Mouse (Mus musculus): ENCODE results near the gene Rac1. TPM values are rescaled to one million over a fixed set of nuclear protein-coding genes. Genes with fewer than 3 reads are reported as not detected.

Rac1 gene
- total RNA-seq, 2 experiments from 2014 or later = 444 to 449 TPM

DNA sequence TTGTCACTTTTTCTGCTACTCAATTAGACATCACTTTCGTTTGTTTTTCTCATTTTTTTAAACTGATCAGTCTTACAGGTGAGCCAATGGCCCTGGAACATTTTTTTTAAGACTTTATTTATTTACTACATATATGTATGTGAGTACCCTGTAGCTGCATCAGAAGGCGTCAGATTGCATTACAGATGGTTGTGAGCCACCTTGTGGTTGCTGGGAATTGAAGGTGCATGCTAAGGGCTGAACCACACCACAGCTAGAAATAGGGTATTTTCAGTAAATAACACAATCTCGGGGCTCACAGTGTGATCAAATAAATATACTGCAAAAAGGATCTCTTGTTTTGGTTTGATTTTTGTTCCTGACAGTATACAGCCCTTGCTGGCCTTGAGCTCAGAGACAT, 30.4 kb downstream of the Rac1 start:
- DNase-seq (ENCODE audit: low spot score in 2 of 2) = no peak

DNA sequence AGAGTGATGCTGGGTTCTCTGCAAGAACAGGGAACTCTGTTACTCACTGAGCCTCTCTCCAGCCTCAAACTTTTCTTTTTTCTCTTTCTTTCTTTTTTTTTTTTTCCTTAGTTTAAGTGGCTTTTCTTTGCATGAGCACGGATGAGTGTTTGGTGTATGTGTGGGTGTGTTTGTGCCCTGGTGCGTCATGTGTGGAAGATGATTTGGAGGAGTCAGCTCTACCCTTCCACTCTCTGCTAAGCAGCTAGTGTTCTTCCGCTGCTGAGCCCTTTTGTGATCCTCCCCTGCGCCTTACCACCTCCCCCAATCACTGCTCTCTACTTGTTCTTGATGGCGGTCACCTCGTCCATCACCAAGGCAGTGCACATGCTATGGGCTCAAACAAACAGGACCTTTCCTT, 32.1 kb downstream of the Rac1 start:
- DNase-seq (ENCODE audit: low spot score in 2 of 2) = no peak

DNA sequence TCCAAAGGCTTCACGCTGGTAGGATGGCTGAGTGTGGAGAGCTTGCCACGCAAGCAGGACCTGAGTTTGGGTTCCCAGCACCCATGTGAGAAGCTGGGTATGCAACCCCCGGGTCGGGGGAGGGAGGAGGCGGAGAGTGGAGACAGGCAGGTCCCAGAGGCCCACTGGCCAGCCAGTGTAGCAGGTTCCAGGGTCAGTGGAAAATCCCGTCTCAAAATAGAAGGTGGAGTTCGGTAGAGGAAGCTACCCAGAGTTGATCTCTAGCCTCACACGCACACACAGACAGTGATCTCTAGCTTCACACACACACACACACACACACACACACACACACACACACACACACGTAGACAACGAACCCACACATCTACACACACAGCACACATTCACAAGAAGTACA, 34.7 kb downstream of the Rac1 start:
- no peak for DNase-seq (ENCODE audit: low spot score in 2 of 2)

DNA sequence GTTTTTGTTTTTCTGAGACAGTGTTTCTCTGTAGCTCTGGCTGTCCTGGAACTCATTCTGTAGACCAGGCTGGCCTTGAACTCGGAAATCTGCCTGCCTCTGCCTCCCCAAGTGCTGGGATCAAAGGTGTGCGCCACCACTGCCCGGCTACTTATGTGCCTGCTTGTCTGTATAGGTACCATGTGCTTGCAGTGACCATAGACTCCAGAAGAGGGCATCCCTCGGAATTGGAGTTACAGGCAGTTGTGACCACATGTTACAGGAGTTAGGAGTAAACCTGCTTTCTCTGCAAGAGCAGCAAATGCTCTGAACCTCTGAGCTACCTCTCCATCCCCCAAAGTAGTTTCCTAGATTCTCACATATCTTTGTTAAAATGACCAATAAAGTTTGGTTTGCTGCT, 36.1 kb downstream of the Rac1 start:
- DNase-seq (ENCODE audit: low spot score in 2 of 2) = no peak

DNA sequence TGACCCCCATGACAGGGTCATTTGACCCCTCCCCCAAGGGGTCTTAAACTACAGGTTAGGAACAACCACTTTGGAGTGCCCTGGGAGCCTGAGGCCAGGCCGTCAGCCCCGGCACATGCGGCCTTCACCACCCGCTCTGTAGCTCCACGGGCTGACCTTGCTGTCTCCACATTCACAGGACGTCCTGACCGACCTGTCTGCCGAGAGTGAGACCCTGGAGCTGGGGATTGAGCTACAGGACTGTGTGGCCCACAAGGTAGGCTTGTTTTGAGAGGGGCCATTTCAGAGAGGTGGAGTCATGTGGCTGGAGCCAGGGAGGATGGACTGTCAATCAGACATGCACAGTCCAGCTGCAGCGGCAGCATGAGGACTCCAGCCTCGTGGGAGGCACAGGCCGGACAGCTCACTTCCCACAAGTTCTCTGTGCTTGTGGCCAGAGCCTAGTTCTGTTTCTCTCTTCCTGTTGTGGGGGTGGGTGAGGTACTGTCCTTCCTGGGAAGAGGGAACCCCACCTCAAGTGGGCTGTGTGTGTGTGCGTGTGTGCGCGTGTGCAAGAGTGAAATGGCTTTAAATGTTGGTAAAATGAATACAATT, 38.0 kb downstream of the Rac1 start:
- DNase-seq (ENCODE audit: low spot score in 2 of 2) = no peak

DNA sequence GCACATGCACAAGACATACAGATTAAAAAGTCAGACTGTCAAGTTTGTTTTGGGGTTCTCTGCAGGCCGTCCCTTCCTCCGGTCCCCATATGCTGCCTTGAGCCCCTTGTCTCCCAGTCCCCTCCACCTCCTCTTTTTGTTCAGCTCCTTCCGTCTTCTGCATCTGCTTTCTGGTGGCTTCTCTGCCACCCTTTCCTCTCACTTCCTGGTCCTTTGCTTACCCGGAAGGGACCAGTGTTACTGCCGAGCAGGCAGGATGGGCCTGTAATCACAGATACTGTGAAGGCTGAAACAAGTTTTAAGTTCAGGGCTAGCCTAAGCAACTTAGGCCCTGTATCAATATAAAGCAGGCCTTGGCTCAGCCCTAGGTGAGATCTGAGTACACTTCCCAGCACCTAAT, 39.8 kb downstream of the Rac1 start:
- DNase-seq (ENCODE audit: low spot score in 2 of 2) = no peak

DNA sequence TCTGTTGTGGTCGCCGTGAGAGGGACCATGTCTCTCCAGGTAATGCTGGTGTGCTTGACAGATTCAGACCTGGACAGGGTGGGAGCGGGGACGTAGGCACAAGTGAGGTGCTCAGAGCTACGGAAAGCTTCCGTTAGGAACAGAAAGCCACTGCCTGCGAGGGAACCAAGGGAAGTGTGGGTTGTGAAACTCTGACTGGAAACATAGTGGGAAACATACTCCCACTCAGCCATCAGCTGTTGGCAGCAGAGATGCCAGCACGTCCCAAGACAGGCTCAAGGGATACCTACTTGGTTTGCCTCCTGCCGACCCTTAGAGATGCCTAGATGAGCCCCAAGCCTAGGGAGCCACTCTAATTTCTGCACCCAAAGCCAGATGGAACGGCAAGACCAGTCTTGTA, 40.6 kb downstream of the Rac1 start:
- no peak for DNase-seq (ENCODE audit: low spot score in 2 of 2)

DNA sequence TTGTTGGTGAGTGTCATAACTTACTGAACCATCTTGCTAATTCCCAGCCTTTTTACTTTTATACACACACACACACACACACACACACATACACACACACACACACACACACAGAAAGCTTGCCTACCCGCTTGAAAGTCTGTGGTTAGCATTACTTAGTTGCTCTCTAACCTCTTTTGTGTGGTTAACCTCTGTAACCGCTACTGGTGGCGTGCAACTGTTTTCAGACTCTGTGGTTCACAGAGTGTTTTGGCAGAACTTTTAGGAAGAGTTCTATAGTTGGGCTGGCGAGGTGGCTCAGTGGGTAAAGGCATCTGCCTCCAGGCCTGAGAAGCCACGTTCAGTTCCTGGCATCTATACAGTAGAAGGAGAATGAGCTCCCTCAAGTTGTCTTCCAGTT, 42.9 kb downstream of the Rac1 start:
- no peak for DNase-seq (ENCODE audit: low spot score in 2 of 2)

DNA sequence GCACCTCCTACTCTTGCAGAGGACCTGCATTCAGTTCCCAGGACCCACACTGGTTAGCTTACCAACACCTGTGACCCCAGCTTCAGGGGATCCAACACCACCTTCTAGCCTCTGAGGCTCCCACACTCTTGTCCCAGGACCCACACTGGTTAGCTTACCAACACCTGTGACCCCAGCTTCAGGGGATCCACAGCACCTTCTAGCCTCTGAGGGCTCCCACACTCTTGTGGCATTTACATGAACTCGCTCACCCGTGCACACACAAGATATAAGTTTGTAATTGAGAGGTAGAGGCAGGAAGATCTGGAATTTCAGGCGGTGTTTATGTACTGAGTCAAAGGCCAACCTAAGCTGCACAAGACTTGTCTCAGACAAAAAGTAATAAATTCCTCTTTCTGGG, 49.9 kb downstream of the Rac1 start:
- no peak for DNase-seq (ENCODE audit: low spot score in 2 of 2)

DNA sequence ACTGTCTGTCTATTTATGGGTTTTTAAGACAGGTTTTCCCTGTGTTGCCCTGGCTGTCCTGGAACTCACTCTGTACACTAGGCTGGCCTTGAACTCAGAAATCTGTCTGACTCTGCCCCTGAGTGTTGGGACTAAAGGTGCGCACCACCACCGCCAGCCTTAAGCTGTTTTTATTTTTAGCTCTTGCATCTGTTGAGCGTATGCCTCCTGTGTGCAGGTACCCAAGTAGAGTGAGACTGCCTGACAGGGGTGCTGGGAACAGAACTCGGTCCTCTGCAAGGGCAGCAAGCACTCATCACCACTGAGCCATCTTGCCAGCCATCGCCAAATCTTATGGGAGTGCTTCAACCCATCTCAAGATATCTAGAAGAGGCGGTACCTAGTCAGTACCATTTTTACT, 51.8 kb downstream of the Rac1 start:
- peak in 1 of 2 experiments; percentile 1 for DNase-seq (ENCODE audit: low spot score in 2 of 2)

DNA sequence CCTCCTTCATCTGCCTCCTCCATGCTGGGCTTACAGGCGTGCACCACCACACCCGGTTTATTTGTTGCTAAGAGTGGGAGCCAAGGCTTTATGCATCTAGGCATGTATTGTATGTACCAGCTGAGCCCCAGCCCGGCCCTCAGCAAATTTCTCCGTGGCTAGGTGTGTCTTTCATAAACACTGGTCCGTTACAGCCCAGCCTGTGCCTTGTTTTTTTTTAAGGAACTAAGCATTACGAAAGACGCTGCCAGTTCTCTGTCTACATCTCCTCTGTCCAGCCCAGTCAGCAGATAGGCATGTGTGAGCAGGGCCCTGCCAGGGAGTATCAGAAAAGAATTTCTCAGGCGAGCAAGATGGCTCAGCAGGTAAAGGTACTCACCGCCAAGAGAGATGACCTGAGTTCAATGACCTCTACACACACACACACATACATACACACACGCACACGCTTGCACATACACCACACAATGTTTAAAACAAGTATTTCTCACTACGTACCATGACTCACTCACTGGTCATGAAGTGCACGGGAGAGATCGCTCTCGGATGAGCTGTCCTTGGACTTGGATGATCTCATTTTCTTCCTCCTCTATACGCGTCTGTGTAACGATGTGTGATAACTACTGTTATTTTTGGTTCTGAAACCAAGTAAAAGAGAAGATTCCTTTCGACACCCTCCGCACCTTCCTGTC, 52.5 kb downstream of the Rac1 start:
- DNase-seq (ENCODE audit: low spot score in 2 of 2) = no peak

DNA sequence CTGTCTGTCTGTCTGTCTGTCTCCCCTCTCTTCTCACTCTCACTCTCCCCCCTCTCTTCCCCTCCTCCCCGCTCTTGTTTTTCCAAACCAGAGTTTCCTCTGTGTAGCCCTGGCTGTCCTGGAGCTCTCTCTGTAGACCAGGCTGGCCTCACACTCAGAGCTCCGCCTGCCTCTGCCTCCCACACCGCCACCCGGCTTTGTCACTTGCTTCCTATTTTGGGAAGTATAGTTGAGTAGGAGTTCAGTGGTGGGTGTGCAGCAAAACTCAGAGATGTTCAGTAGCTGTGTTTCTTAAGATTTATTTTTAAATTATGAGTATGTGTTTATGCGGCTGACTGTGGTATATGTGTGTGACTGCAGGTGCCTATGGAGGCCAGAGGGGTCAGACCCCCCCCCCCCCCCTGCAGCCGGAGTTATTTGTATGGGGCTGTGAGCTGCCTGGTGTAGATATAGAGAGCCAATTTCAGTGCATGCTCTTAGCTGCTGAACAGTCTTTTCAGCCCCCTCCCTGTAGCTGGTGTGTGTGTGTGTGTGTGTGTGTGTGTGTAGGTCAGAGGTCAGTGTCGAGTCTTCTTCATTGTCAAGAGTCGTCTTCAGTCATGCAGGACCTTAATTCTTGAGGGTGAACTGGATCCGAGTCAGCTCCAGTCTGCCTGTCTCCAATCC, 55.8 kb downstream of the Rac1 start:
- no peak for DNase-seq (ENCODE audit: low spot score in 2 of 2)

DNA sequence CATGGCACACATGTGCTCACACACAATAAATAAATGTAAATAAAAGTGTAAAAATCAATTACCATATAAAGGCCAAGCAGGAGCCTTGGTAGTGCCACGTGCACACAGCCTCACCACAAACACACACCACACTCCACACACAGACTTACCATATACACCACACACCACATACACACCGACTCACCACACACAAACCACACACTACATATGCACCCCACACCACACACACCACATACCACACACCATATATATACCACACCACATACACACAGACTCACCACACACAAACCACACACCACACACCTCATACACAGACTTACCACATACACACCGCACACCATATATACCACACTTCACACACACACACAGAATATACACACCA, 56.7 kb downstream of the Rac1 start:
- DNase-seq (ENCODE audit: low spot score in 2 of 2) = no peak

DNA sequence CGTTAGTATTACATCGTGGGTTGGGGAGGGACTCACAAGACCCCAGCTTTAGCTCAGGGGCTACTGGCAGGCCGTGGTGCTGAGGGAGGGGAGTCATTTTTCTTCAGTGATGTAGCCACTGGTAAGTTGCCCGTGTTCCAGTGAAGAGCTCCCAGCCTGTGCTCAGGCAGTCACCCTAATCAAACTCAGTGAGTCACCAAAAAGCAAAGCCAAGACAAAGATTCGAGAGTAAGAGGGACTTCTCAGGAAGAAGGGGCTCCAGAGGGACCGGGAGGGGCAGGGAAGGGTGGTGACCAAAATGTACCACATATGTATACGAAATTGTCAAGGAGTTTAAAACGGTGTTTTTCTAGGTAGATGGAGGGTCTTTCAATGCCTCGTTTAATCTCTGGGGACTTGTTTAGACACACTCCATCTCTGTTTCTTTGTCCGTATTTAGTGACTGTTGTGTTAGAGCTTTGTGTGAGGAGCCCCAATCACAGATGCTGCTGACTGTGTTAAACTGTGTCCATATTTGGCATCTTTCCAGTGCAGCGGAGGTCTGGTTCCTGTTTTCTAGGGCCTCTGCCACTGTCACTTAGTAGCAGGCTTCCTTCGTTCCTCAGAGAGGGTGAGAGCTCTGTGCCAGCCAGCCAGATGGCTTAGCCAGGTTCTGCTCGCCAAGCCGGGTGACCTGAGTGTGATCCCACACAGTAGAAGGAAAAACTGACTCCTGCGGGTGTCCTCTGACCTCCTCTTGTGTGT, 57.2 kb downstream of the Rac1 start:
- peak; percentile 25 to 38 for DNase-seq (ENCODE audit: low spot score in 2 of 2)

DNA sequence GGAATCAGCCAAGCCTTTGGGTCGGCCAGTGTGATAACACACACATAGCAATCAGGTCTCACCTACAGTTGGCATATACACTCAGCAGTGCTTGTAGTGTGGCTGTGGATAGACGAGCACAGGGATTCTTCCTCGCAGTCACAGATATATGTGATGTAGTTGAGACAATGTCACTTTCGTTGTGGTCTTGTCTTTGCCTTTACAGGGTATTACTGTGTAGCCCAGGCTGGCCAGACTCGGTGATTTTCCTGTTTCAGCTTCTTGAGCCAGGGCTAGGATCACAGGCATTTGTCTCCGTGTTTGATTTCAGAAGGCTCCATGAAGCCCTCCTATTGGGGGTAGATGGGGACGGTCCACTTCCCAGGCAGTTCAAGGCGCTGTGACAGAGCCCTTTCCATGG, 58.2 kb downstream of the Rac1 start:
- no peak for DNase-seq (ENCODE audit: low spot score in 2 of 2)

DNA sequence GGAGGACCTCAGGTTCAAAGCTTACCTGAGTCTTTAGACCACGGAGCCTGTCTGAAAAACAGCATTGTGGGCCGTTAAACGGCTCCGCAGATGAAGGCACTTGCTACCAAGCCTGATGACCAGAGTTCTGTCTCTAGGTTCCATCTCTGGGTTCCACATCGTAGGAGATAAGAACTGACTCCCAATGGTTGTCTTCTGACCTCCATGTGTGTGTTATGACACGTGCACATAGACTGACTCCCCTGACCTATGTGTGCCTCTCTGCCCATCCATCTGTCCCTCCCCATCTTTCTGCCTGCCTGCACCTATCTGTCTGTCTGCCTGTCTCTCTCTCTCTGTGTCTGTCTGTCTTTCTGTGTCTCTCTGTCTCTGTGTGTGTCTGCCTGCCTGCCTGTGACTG, 59.9 kb downstream of the Rac1 start:
- DNase-seq (ENCODE audit: low spot score in 2 of 2) = no peak

DNA sequence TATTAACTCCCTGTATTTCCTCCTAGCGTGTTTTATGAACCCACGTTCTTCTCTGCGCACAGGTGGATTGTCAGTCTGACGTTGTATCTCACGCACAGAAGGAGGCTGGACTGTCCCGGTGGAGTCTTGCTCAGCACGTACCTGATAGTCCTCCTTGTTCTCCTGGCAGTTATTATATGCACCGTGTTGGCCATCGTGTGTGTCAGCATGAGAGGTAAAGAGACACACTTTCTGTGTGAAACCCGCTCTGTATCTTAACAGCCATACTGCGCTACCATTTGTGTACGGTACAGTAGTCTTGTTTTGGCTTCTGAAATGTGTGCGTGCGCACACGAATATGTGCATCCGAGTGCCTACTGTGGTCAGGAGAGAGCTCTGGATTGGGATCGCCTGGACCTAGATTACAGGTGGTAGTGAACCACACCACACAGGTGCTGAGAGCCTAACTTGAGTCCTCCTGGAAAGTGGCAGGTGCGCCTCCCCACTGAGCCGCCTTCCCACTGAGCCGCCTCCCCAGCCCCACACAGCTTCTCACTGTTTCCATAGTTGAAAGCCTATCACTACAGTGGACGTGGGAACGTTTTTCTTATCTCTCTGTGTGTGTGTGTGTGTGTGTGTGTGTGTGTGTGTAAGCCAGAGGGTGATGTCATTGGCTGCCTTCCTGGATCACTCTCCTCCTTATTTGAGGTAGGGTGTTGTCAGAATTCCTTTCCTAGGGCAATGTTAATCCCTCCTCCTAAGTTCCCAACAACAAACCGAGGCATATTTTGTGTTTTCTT, 60.8 kb downstream of the Rac1 start:
- no peak for DNase-seq (ENCODE audit: low spot score in 2 of 2)

DNA sequence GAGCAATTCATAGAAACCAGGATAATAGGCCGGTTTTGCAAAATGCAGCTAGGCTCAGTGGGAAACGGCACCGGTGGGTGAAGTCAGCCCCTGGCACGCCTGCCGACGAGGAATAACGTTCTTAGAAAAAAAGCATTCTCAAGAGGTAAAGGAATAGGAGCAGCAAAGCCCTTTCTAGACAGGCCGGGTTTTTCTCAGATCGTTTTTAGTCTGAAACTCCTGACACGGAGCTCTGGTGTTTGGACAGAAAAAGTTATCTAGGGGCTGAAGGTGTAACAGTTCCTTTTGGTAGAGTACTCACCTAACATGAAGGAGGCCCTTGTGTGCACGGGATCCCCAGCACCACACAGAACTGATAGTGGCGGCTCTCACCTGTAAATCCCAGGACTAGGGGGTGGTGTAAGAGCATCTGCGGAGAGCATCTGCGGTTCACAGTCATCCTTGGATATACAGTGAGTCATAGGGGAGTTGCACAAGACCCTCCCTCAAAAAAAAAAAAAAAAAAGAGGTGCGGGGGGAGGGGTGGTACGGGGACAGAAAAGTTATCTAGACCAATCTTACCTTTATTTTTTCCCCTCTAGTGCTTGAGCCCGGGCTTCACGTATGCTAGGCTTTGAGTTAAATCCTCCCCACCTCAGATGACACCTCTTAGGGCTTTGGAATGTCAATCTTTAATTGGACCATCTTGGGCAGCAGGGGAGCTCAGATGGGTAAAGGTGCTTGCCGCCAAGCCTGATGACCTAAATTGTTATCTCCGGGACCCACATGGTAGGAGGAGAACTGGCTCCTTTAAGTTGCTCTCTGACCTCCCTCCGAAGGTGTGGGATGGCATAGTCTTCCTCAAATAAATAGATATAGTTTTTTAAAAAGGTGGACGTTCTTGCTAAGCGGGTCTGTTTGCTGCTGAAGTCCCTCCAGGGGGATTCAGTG, 62.4 kb downstream of the Rac1 start:
- DNase-seq (ENCODE audit: low spot score in 2 of 2) = no peak

DNA sequence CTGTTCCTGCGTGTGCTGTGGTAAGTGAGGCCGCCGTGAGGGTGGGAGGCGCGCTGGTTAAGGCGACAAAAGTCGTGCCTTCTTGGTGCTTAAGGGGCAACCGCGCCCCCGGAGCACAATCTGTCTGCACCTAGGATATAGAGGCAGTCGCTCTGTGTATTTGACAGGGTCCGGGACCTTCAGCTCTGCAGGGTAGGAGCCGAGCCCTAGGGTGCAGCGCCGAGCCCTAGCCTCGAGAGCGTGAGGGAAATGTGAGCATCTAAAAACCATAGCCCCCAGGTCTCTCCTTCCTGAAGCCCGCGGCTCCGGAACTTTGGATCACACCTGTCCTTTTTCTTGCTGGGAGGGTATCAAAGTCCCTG, 63.1 kb downstream of the Rac1 start:
- DNase-seq (ENCODE audit: low spot score in 2 of 2) = no peak

DNA sequence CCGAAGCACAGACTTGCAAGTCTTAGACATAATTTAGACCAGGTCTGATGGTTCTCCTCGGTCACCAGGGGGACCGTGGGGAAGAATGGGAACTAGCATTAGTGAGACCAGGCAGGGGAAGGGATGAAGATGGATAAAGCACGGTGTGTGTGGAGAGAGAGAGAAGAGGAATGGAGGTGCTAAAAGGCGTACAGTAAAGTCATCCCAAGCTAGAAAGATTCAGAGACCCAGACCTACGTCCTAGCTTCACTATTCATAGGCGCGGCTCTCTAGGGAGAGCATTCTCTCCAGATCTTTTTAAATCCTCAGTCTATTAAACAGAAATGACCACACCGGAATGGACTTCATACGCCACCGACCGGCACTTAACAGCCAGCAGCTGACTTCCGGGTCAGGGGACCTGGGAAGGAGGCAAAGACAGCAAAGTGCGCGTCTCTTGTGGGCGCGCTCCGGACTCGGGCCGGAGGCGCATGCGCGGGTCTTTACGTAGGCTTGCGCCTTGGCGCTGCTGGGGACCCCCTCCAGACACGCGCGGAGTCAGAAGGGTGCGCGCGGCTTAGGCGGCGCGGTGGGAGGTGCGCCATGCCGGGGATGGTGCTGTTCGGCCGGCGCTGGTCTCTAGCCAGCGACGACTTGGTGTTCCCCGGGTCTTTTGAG, 63.6 kb downstream of the Rac1 start, which contains the start of gene Daglb:
TSS of gene Daglb (plus strand) at position 485 of the 657 bp plus-strand sequence.
- peak; percentile 86 to 92 for DNase-seq (ENCODE audit: low spot score in 2 of 2)

Data from layer of hippocampus, postnatal 10 days (tissue).